Mouse (Mus musculus) heart, embryonic 14.5 days (tissue): ENCODE measurements around the gene Hist1h2ac. TPM values are rescaled to one million over a fixed set of nuclear protein-coding genes. Genes with fewer than 3 reads are reported as not detected.
"Not testable (repeated sequence)": the region's sequence is repeated elsewhere in the genome, so short reads cannot be mapped to it uniquely, and the experiment has no call there.

Experiments
- ATAC-seq: fragments of 200-750 bp; cut with Nextera tagmentation; 2 replicates; pipeline ENCODE4 v1.8.0; 2017; ENCODE audit warnings: low read depth, moderate TSS enrichment; ENCODE audit not compliant: insufficient number of reproducible peaks, insufficient read depth, low FRiP score
- H3K27ac ChIP-seq, 2 experiments: fragments of 200-500 bp in 1 of 2; fragments of 300-500 bp in 1 of 2; sonication (generic) in 1 of 2; replicated peaks in 1 of 2; 2 replicates each; pipeline ENCODE4 v1.5.1; 2012 to 2014; ENCODE audit warnings: low read depth in 2 of 2, low read length in 2 of 2, control low read depth in 1 of 2, mild to moderate bottlenecking in 1 of 2, mixed read lengths in 1 of 2; ENCODE audit not compliant: control insufficient read depth in 1 of 2, insufficient read depth in 1 of 2
- H3K27me3 ChIP-seq: fragments of 300-500 bp; sonication (generic); 2 replicates; pipeline ENCODE4 v1.6.1; 2014; ENCODE audit warnings: mild to moderate bottlenecking, low read length, control low read depth; ENCODE audit not compliant: control insufficient read depth, insufficient read depth
- H3K36me3 ChIP-seq: fragments of 300-500 bp; sonication (generic); 2 replicates; pipeline ENCODE4 v1.6.1; 2014; ENCODE audit warnings: mild to moderate bottlenecking, control low read depth, low read length, mixed read lengths; ENCODE audit not compliant: control insufficient read depth, insufficient read depth
- H3K4me1 ChIP-seq, 2 experiments: fragments of 200-500 bp in 1 of 2; fragments of 300-500 bp in 1 of 2; sonication (generic) in 1 of 2; 2 replicates each; pipeline ENCODE4 v1.6.1; 2012 to 2014; ENCODE audit warnings: low read length in 2 of 2, control low read depth in 1 of 2, mixed read lengths in 1 of 2; ENCODE audit not compliant: control insufficient read depth in 2 of 2, insufficient read depth in 2 of 2
- H3K4me2 ChIP-seq: fragments of 300-500 bp; sonication (generic); 2 replicates; pipeline ENCODE4 v1.6.1; 2014; ENCODE audit warnings: mild to moderate bottlenecking, low read length
- H3K4me3 ChIP-seq, 2 experiments: fragments of 200-500 bp in 1 of 2; fragments of 300-500 bp in 1 of 2; sonication (generic) in 1 of 2; 2 replicates each; pipeline ENCODE4 v1.5.1; 2012 to 2014; ENCODE audit warnings: low read length in 2 of 2, mild to moderate bottlenecking in 2 of 2, control low read depth in 1 of 2, low read depth in 1 of 2, moderate library complexity in 1 of 2; ENCODE audit not compliant: control insufficient read depth in 1 of 2, insufficient read depth in 1 of 2
- H3K9ac ChIP-seq: fragments of 300-500 bp; sonication (generic); 2 replicates; pipeline ENCODE4 v1.6.1; 2014; ENCODE audit warnings: mild to moderate bottlenecking, low read length
- H3K9me3 ChIP-seq: fragments of 300-500 bp; sonication (generic); 2 replicates; pipeline ENCODE4 v1.6.1; 2016; ENCODE audit warnings: low read length, control low read depth; ENCODE audit not compliant: control insufficient read depth
- WGBS: fragments of 180-500 bp; shearing (Covaris S2); extraction: QIAGEN DNeasy Blood & Tissue Kit; methylation state at CpG from one replicate; pipeline ENCODE4 v1.1.7; 2014; 5-methylcytosine and 5-hydroxymethylcytosine counted together
- polyA plus RNA-seq: library from polyadenylated mRNA; unstranded; fragments of >200 nt; fragmentation: Nextera tagmentation; extraction: Ambion mirVana; gene quantifications from 2 replicates; pipeline ENCODE4 v1.2.1, GENCODE M21; 2014

Hist1h2ac gene
- polyA plus RNA-seq, 1 experiment from 2014 or later = 0.65 TPM

GRCm38 (mm10) chr13:23689459-23689858 lies 5.7 kb upstream of the Hist1h2ac start:
- Histone ChIP-seq H3K4me3 (no peak overlapping the region), H3K4me2 (no peak overlapping the region), H3K27me3 (no peaks in the 10 kb centered on the region), H3K4me1 (peaks cover 0 to 5% of the 10 kb centered on the region in 2 experiments; a peak in 1 of 4 replicates), H3K36me3 (no peaks in the 10 kb centered on the region), H3K9me3 (no peaks in the 10 kb centered on the region), H3K9ac (no peak overlapping the region), H3K27ac (no peak overlapping the region)
- no peak for ATAC-seq
- WGBS = 44% methylated on average over 2 of the region's 2 CpGs

DNA sequence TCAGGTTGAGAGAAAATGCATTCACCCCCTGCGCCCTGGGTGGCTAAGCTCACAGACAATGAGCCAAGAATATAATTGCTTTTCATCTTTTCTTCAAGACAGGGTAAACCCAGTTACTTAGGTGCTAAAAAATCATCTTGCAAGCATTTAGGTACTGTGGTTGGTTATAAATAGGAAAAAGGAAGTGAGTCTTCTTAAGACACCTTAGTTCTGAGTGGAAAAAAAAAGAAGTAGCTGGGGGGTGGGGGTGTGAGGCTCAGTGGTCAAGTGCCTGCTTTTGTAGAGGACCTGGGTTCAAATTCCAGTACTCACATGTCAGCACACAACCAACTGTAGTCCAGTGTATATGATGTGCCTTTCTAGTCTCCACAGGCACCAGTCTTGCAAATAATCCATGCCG lies 5.2 kb upstream of the Hist1h2ac start:
- H3K4me2 ChIP-seq = no peak overlapping the region
- peaks cover 0 to 5% of the 10 kb centered on the region in 2 experiments; a peak in 1 of 4 replicates for H3K4me1 ChIP-seq
- H3K9ac ChIP-seq = no peak overlapping the region
- no peaks in the 10 kb centered on the region for H3K27me3 ChIP-seq
- H3K4me3 ChIP-seq = no peak overlapping the region
- H3K27ac ChIP-seq = no peak overlapping the region
- 95% methylated on average over 2 of the region's 2 CpGs for WGBS
- H3K36me3 ChIP-seq = no peaks in the 10 kb centered on the region
- no peaks in the 10 kb centered on the region for H3K9me3 ChIP-seq
- no peak for ATAC-seq

- Histone ChIP-seq H3K27ac (no peak overlapping the region), H3K4me1 (peaks cover under 1 to 5% of the 10 kb centered on the region in 2 experiments; a peak in 2 of 4 replicates), H3K36me3 (no peaks in the 10 kb centered on the region), H3K9ac (no peak overlapping the region), H3K4me2 (no peak overlapping the region), H3K9me3 (no peaks in the 10 kb centered on the region), H3K27me3 (no peaks in the 10 kb centered on the region), H3K4me3 (no peak overlapping the region)
- no peak for ATAC-seq
- 93% methylated on average over 7 of the region's 7 CpGs for WGBS
Observed at GRCm38 (mm10) chr13:23687907-23688306, 4.2 kb upstream of the Hist1h2ac start.

DNA sequence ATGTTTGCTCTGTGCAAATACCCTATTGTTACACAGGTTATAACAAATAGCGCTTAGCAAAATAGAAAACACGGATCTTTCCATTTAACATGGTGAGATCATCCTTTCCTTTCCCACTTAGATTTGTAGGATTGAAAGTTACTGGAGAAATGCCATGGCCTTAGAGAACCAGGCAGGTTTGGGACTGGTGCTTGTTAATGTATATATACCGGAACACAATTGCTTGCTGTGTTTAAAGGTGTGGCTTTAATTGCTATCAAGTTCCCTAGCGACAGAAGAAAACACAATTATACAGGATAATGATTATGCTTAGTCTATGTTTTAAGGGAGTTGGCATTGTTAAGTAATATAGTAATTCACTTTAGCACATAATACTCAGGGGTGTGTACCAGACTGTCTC lies 3.4 kb upstream of the Hist1h2ac start:
- WGBS = 83% methylated on average over 4 of the region's 4 CpGs
- ATAC-seq = no peak
- H3K4me2 ChIP-seq = no peak overlapping the region
- no peaks in the 10 kb centered on the region for H3K27me3 ChIP-seq
- H3K36me3 ChIP-seq = no peaks in the 10 kb centered on the region
- H3K27ac ChIP-seq = no peak overlapping the region
- peaks cover 4 to 5% of the 10 kb centered on the region in 2 experiments; a peak in 3 of 4 replicates for H3K4me1 ChIP-seq
- H3K9me3 ChIP-seq = no peaks in the 10 kb centered on the region
- no peak overlapping the region for H3K9ac ChIP-seq
- H3K4me3 ChIP-seq = no peak overlapping the region

GRCm38 (mm10) chr13:23685966-23686365 lies 2.2 kb upstream of the Hist1h2ac start:
- 55% methylated on average over 4 of the region's 4 CpGs for WGBS
- Histone ChIP-seq H3K9ac (peak overlapping the region; percentile 78), H3K4me2 (peak overlapping the region; percentile 80)

DNA sequence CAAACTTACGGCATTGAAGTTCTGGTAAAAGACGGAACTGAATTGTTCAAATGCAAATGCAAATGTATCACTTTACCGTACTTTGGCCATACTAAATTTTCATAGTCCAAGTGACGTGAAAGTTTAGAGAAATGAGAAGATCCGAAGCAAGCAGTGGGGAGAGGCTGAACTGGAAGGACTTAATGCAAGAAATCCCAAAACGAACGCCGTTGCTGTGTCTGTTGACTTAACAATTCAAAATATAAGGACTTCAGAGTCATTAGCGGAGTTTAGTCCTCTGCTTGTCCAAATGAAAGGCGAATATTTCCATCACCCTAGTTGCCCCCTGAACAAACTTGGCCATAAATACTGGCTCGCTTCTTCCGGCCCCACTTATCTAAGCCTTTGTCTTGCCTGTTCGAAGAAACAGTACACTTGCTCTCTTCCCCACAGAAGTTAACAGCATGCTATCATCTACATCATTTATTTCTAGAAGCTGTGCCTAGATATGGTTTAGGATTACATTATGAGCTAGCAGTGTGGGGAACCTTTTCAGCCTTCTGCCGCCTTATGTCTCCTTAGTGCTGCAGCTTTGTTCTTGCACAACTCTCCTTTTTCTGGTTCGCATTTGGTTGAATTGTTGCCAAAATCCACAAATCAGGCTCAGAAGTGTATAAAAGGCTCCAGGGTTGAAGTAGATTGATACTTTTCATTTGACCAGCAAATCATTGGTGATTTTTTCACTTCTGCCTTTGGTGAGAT lies 1.5 kb upstream of the Hist1h2ac start:
- ATAC-seq = no peak
- Histone ChIP-seq H3K36me3 (no peaks in the 10 kb centered on the region), H3K9me3 (no peaks in the 10 kb centered on the region), H3K27ac (peak overlapping the region; percentile 85 to 97), H3K4me2 (peak overlapping the region; percentile 80), H3K4me1 (peaks cover 4 to 5% of the 10 kb centered on the region in 2 experiments; a peak in 3 of 4 replicates), H3K27me3 (no peaks in the 10 kb centered on the region), H3K9ac (peak overlapping the region; percentile 78), H3K4me3 (peak overlapping the region; percentile 24 to 47; a peak in 3 of 4 replicates)
- 13% methylated on average over 15 of the region's 15 CpGs for WGBS

More at GRCm38 (mm10) chr13:23685966-23686365, 2.2 kb upstream of the Hist1h2ac start:
- Histone ChIP-seq H3K27me3 (no peaks in the 10 kb centered on the region), H3K27ac (peak overlapping the region; percentile 85 to 97), H3K36me3 (no peaks in the 10 kb centered on the region), H3K9me3 (no peaks in the 10 kb centered on the region), H3K4me3 (peak overlapping the region; percentile 24 to 47; a peak in 3 of 4 replicates), H3K4me1 (peaks cover 4 to 5% of the 10 kb centered on the region in 2 experiments; a peak in 3 of 4 replicates)
- no peak for ATAC-seq

DNA sequence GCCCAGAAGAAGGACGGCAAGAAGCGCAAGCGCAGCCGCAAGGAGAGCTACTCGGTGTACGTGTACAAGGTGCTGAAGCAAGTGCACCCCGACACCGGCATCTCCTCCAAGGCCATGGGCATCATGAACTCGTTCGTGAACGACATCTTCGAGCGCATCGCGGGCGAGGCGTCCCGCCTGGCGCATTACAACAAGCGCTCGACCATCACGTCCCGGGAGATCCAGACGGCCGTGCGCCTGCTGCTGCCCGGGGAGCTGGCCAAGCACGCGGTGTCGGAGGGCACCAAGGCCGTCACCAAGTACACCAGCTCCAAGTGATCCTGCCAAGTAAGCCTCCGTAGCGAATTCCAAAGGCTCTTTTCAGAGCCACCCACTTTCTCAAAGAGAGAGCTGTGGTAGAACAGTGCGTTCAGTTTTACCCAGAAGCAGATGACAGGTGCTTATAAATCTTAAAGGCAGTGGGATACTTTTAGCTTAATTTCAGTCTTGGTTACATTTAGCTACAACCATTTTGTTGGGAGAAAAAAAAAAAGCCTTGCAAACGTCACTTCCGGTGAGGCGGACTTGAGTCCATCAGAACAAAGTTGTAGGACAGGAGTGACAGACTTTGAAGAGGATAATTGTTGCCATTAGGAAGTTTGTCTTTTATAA lies 672 bp upstream of the Hist1h2ac start:
- peak overlapping the region; percentile 97 for H3K27ac ChIP-seq
- H3K4me1 ChIP-seq, H3K36me3 ChIP-seq, H3K27me3 ChIP-seq, H3K9me3 ChIP-seq: not testable (repeated sequence)
- WGBS = 0% methylated on average over 13 of the region's 37 CpGs
- peak overlapping the region; percentile 47 to 52 for H3K4me3 ChIP-seq
- ATAC-seq = peak; percentile 5; the same call in 1 of the 2 replicates
- peak overlapping the region; percentile 80 for H3K4me2 ChIP-seq
- H3K9ac ChIP-seq = peak overlapping the region; percentile 78
